Mouse (Mus musculus) hindbrain, embryonic 15.5 days (tissue): ENCODE results near the gene Sgtb. TPM values are rescaled to one million over a fixed set of nuclear protein-coding genes. Genes with fewer than 3 reads are reported as not detected.
A peak's percentile ranks its signal among the peaks of the same experiment; 100 is the strongest.

Source experiments
- ATAC-seq: fragments of 200-750 bp; cut with Nextera tagmentation; 2 replicates; pipeline ENCODE4 v1.8.0; 2017; ENCODE audit warnings: low read depth, moderate number of reproducible peaks, moderate TSS enrichment; ENCODE audit not compliant: low FRiP score
- H3K27ac ChIP-seq: fragments of 300-500 bp; sonication (generic); replicated peaks from 2 replicates; pipeline ENCODE4 v1.5.1; 2015; ENCODE audit warnings: mild to moderate bottlenecking, inconsistent platforms
- H3K27me3 ChIP-seq: fragments of 300-500 bp; sonication (generic); 2 replicates; pipeline ENCODE4 v1.6.1; 2015; ENCODE audit warnings: control low read depth, inconsistent platforms
- H3K36me3 ChIP-seq: fragments of 300-500 bp; sonication (generic); 2 replicates; pipeline ENCODE4 v1.6.1; 2015; ENCODE audit warnings: control low read depth, inconsistent platforms
- H3K4me1 ChIP-seq: fragments of 300-500 bp; sonication (generic); replicated peaks from 2 replicates; pipeline ENCODE4 v1.6.1; 2015; ENCODE audit warnings: control low read depth, inconsistent platforms
- H3K4me2 ChIP-seq: fragments of 300-500 bp; sonication (generic); 2 replicates; pipeline ENCODE4 v1.6.1; 2015; ENCODE audit warnings: moderate library complexity, mild to moderate bottlenecking, inconsistent platforms
- H3K4me3 ChIP-seq: fragments of 300-500 bp; sonication (generic); 2 replicates; pipeline ENCODE4 v1.5.1; 2015; ENCODE audit warnings: mild to moderate bottlenecking, inconsistent platforms
- H3K9ac ChIP-seq: fragments of 300-500 bp; sonication (generic); 2 replicates; pipeline ENCODE4 v1.6.1; 2015; ENCODE audit warnings: inconsistent platforms
- H3K9me3 ChIP-seq: fragments of 300-500 bp; sonication (generic); 2 replicates; pipeline ENCODE4 v1.6.1; 2016; ENCODE audit warnings: control low read depth, inconsistent platforms
- WGBS: fragments of 180-500 bp; shearing (Covaris S2); methylation state at CpG from one replicate; pipeline ENCODE4 v1.1.7; 2015; 5-methylcytosine and 5-hydroxymethylcytosine counted together
- polyA plus RNA-seq: library from polyadenylated mRNA; unstranded; fragments of >200 nt; fragmentation: Nextera tagmentation; extraction: Ambion mirVana; gene quantifications from 2 replicates; pipeline ENCODE4 v1.2.1, GENCODE M21; 2015

Gene Sgtb
- polyA plus RNA-seq, 1 experiment from 2014 or later: 32.7 TPM

DNA sequence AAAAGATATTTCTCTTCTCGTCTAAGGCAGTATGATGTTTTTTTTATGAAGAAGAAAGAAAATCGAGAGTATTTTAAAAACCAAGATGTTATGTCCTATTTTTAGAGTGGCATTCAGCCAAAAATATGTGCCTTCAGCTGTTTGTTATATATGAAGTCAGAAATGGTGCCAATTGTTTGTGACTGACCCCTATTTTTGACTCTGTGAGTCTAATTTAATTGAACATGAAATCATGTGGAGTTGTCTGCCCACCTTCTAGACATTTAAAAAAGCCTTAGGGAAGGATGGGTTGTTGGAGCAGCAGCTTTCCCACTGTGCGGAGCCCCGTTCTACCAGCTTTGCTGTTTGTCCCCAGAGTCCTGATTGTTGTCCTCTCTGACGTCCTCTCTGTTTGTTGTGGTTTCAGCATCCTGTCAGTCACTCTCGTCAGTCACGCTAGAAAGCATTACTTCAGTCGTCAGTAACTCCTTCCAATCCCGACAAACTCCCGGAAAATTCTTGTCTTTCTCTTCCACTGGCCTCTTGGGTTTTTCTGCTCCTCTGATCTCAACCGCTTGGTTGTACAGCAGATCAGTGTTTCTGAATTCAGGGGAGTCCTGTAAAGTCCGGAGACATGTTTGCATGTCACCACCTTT is 2.8 kb downstream of the Sgtb start:
- 42% methylated on average over 12 of the region's 12 CpGs for WGBS
- ATAC-seq: no peak

GRCm38 (mm10) chr13:104113782-104114181 is 4.2 kb downstream of the Sgtb start:
- H3K9me3 ChIP-seq: no peaks in the 10 kb centered on the region
- peaks cover 24% of the 10 kb centered on the region for H3K4me1 ChIP-seq
- no peak overlapping the region for H3K4me2 ChIP-seq
- peaks cover 34% of the 10 kb centered on the region for H3K36me3 ChIP-seq
- ATAC-seq: no peak
- no peak overlapping the region for H3K4me3 ChIP-seq
- H3K27ac ChIP-seq: no peak overlapping the region
- no peaks in the 10 kb centered on the region for H3K27me3 ChIP-seq
- WGBS: 94% methylated on average over 4 of the region's 4 CpGs
- H3K9ac ChIP-seq: no peak overlapping the region

More for the DNA sequence above, 2.8 kb downstream of the Sgtb start:
- Histone ChIP-seq H3K9ac (no peak overlapping the region), H3K27ac (no peak overlapping the region), H3K27me3 (no peaks in the 10 kb centered on the region), H3K4me1 (peaks cover 26% of the 10 kb centered on the region), H3K4me2 (peak overlapping the region; percentile 43), H3K36me3 (peaks cover 27% of the 10 kb centered on the region; the same call in 1 of the 2 replicates), H3K4me3 (no peak overlapping the region), H3K9me3 (no peaks in the 10 kb centered on the region)

GRCm38 (mm10) chr13:104114827-104115226 is 5.3 kb downstream of the Sgtb start:
- peaks cover 24% of the 10 kb centered on the region for H3K4me1 ChIP-seq
- H3K27me3 ChIP-seq: no peaks in the 10 kb centered on the region
- no peaks in the 10 kb centered on the region for H3K9me3 ChIP-seq
- no peak overlapping the region for H3K27ac ChIP-seq
- peaks cover 45% of the 10 kb centered on the region for H3K36me3 ChIP-seq
- no peak overlapping the region for H3K4me2 ChIP-seq
- H3K9ac ChIP-seq: no peak overlapping the region
- WGBS: 94% methylated on average over 2 of the region's 2 CpGs
- H3K4me3 ChIP-seq: no peak overlapping the region
- ATAC-seq: no peak

DNA sequence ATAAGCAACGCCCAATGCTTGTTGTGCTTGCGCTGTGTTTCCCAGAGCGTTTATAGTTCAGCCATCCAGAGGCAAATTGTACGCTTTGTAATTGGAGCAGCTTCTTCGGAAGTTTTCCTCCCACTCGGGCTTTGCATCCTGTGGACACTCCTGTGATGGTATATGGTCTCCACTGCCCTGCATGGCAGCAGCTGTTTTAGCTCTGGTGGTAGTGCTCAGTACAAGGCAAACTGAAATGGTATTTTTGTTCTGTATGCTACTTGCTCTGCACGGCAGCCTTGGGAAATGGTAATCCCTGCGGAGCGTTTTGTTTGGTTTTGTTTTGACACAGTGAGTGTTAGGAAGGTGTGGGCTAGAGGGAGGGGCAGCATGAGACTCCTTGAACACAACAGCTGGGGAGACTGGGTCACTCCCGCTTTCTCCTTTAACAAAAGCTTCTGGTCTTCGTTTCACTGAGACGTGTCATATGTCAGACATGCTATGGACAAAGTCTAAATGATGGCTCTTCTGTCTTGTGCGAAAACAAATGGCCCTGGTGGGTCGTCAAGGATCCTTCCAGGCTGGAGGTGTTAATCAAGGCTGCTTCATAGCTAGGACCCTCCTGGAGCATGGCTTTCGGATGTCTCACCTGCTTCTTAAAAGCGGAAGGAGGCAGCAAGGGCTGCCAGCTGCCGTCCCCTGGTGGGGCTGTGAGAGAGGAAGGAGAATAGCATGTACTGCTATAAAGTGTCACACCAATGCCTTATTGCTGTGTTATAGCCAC is 12.7 kb downstream of the Sgtb start:
- Histone ChIP-seq H3K27ac (no peak overlapping the region), H3K4me1 (no peaks in the 10 kb centered on the region), H3K9ac (no peak overlapping the region), H3K27me3 (no peaks in the 10 kb centered on the region), H3K4me2 (no peak overlapping the region), H3K36me3 (peaks cover 45% of the 10 kb centered on the region), H3K4me3 (no peak overlapping the region), H3K9me3 (no peaks in the 10 kb centered on the region)
- no peak for ATAC-seq
- 63% methylated on average over 17 of the region's 17 CpGs for WGBS

DNA sequence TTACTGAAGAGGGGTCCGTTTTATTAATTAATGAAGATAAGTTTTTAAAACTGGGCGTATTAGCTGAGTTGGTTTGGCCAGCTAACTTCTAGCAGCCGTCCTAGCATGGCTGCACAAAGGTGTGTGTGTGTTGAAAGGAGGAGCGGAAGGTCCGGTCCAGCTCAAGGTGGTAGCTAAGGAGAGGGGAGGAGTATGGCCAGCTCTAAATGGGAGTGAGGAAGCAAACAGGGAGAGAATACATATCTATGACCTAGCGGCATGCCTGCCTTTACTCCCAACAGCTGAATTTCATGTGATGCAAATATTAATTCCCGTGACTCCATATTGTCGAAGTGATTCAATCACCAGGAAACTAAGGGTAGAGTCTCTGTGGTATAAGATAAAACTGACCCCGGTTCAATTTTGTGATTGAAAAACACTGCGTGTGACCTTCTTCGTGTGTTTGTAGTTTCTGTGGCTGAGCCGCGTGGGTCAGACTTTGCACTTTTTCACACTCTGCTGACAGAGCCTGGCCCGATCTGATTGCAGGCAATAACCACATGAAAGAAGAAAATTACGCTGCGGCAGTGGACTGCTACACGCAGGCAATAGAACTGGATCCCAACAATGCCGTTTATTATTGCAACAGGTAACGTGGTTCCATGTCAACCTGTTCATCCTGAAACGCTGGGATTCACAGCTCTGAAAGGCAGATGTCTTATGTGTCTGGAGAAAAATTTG is 14.3 kb downstream of the Sgtb start:
- Histone ChIP-seq H3K4me2 (no peak overlapping the region), H3K36me3 (peaks cover 44% of the 10 kb centered on the region)
- WGBS: 94% methylated on average over 20 of the region's 20 CpGs

DNA sequence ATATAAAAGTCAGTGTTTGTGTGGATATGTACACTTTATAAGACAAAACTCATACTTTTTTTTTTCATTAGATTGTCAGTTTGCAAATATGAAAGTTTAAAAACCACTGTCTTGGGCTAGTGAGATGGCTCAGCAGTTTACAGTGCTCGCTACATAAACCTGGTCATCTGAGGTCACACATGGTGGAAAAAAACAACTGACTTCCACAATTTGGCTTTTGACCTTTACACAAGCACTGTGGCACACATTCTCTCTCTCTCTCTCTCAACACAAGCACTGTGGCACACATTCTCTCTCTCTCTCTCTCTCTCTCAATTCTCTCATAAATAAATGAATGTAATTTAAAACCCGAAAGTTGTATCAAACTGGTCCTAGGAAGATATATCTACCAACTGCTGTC is 23.0 kb downstream of the Sgtb start:
- no peak for ATAC-seq
- H3K4me2 ChIP-seq: no peak overlapping the region
- H3K9ac ChIP-seq: no peak overlapping the region
- WGBS: 96% methylated on average over 2 of the region's 2 CpGs
- H3K9me3 ChIP-seq: no peaks in the 10 kb centered on the region
- peaks cover 61% of the 10 kb centered on the region for H3K36me3 ChIP-seq
- no peaks in the 10 kb centered on the region for H3K4me1 ChIP-seq
- no peak overlapping the region for H3K4me3 ChIP-seq
- H3K27ac ChIP-seq: no peak overlapping the region
- H3K27me3 ChIP-seq: no peaks in the 10 kb centered on the region

More for the DNA sequence above, 14.3 kb downstream of the Sgtb start:
- Histone ChIP-seq H3K27ac (no peak overlapping the region), H3K9ac (no peak overlapping the region), H3K4me3 (no peak overlapping the region), H3K27me3 (no peaks in the 10 kb centered on the region), H3K9me3 (no peaks in the 10 kb centered on the region), H3K4me1 (no peaks in the 10 kb centered on the region)
- ATAC-seq: no peak

DNA sequence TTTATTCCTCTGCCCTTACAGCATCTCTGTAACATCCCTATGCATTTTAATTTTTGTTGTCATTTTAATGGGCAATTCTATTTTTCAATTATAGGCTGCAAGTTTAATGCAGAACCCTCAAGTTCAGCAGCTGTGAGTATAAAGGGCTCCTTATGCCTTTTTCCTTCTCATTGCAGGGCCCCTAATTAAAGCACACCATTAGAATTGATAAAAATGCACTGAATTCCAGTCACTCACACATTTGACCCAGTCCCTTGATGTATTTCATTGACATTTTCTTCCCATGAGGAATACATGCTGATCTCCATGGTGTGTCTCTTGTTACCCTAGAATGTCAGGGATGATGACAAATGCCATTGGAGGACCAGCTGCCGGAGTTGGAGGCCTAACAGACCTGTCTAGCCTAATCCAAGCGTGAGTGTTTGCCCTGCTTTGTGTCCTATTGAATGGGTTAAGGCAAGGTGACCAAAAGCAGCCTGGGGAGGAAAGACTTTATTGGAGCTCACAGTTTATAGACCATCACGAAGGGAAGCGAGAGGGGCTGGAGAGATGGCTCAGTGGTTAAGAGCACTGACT is 25.1 kb downstream of the Sgtb start:
- no peaks in the 10 kb centered on the region for H3K4me1 ChIP-seq
- no peaks in the 10 kb centered on the region for H3K27me3 ChIP-seq
- H3K4me2 ChIP-seq: no peak overlapping the region
- H3K9me3 ChIP-seq: no peaks in the 10 kb centered on the region
- no peak overlapping the region for H3K27ac ChIP-seq
- H3K36me3 ChIP-seq: peaks cover 63% of the 10 kb centered on the region
- no peak for ATAC-seq
- H3K4me3 ChIP-seq: no peak overlapping the region
- 62% methylated on average over 4 of the region's 4 CpGs for WGBS
- no peak overlapping the region for H3K9ac ChIP-seq

DNA sequence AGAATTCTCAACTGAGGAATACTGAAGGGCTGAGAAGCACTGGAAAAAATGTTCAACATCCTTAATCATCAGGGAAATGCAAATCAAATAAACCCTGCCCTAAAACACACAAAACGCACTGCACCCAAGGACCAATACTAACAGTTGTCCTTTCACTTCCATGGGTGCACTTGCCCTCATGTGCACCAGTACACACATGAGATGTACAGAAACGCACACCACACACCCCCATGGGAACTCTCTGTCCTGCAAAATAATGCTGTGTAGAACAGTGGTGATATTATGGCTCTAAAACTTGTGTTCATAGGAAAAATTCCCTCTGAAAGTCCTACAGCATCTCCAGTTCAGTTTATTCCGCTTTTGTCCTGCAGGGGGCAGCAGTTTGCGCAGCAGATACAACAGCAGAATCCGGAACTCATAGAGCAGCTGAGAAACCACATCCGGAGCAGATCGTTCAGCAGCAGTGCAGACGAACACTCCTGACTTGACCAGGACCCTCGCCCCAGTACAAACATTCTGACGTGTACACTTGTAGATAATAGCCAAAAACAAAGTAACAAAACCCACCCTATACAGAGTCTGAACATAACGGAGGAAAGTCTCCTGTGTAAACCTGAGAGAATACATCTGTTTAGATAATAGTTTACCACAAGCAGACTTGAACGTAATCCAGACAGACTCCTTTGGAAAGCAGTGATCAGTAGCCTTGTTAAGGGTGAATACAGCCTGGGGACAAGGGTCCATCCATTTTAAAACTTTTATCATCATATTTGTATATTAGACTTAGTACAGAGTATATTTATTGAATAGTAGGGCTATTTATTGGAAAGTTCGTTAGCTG is 30.0 kb downstream of the Sgtb start:
- ATAC-seq: peak; percentile 54; the same call in 1 of the 2 replicates
- no peaks in the 10 kb centered on the region for H3K9me3 ChIP-seq
- peaks cover 53% of the 10 kb centered on the region for H3K36me3 ChIP-seq
- H3K27me3 ChIP-seq: no peaks in the 10 kb centered on the region
- H3K4me2 ChIP-seq: no peak overlapping the region
- H3K4me1 ChIP-seq: no peaks in the 10 kb centered on the region
- no peak overlapping the region for H3K27ac ChIP-seq
- H3K9ac ChIP-seq: no peak overlapping the region
- no peak overlapping the region for H3K4me3 ChIP-seq
- WGBS: 43% methylated on average over 13 of the region's 13 CpGs

- 67% methylated on average over 9 of the region's 9 CpGs for WGBS
Observed at GRCm38 (mm10) chr13:104144871-104145270, 35.3 kb downstream of the Sgtb start.

DNA sequence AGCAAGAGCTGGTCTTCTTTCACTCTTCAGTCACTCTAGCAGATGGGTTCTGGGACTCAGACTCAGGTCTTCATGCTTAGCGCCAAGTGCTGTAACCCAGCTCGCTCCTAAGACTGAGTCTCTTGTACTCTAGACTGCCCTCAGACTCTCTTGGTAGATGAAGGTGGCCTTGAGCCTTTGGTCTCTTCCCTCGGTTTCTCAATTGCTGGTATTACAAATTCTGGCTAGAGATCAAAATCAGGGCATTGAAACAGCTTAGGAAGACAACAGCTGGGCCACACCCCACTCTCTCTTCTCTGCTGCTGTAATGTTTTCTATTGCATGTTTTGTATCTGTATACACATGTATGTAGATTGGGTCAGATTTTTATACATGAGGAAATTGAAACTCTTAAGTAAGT is 36.1 kb downstream of the Sgtb start:
- H3K4me2 ChIP-seq: no peak overlapping the region
- H3K9me3 ChIP-seq: no peaks in the 10 kb centered on the region
- H3K4me1 ChIP-seq: no peaks in the 10 kb centered on the region
- WGBS: 95% methylated on average over 3 of the region's 3 CpGs
- peaks cover 55% of the 10 kb centered on the region for H3K36me3 ChIP-seq
- no peak overlapping the region for H3K9ac ChIP-seq
- H3K27ac ChIP-seq: no peak overlapping the region
- ATAC-seq: no peak
- no peaks in the 10 kb centered on the region for H3K27me3 ChIP-seq
- no peak overlapping the region for H3K4me3 ChIP-seq

More at GRCm38 (mm10) chr13:104144871-104145270, 35.3 kb downstream of the Sgtb start:
- peaks cover 63% of the 10 kb centered on the region for H3K36me3 ChIP-seq
- no peak for ATAC-seq
- no peak overlapping the region for H3K4me2 ChIP-seq
- no peak overlapping the region for H3K9ac ChIP-seq
- no peaks in the 10 kb centered on the region for H3K4me1 ChIP-seq
- no peaks in the 10 kb centered on the region for H3K9me3 ChIP-seq
- H3K27me3 ChIP-seq: no peaks in the 10 kb centered on the region
- H3K27ac ChIP-seq: no peak overlapping the region
- no peak overlapping the region for H3K4me3 ChIP-seq

DNA sequence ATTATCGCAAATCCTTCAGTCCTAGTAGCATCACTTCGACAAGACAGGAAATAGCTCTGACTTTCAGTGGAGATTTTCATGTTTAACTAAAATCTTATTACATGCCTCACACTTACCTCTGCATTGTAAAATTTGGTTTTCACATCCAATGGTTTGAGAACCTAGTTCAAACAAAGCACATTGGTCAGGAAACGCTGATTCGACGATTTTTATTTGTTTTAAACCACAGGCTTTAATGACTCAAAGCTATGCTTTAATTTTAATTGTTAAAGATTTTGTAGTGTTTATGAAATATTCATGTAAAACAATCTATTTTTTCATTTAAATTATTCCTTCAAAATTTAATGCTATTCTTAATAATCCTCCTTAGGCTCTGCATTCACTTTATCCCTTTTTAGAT is 44.6 kb downstream of the Sgtb start:
- Histone ChIP-seq H3K4me2 (no peak overlapping the region), H3K9ac (no peak overlapping the region), H3K4me1 (no peaks in the 10 kb centered on the region), H3K4me3 (no peak overlapping the region), H3K36me3 (peaks cover 24% of the 10 kb centered on the region), H3K9me3 (no peaks in the 10 kb centered on the region), H3K27ac (no peak overlapping the region), H3K27me3 (no peaks in the 10 kb centered on the region)
- WGBS: 98% methylated on average over 5 of the region's 5 CpGs
- no peak for ATAC-seq
